Mouse (Mus musculus): ENCODE measurements around the gene Atp8a2.

DNA sequence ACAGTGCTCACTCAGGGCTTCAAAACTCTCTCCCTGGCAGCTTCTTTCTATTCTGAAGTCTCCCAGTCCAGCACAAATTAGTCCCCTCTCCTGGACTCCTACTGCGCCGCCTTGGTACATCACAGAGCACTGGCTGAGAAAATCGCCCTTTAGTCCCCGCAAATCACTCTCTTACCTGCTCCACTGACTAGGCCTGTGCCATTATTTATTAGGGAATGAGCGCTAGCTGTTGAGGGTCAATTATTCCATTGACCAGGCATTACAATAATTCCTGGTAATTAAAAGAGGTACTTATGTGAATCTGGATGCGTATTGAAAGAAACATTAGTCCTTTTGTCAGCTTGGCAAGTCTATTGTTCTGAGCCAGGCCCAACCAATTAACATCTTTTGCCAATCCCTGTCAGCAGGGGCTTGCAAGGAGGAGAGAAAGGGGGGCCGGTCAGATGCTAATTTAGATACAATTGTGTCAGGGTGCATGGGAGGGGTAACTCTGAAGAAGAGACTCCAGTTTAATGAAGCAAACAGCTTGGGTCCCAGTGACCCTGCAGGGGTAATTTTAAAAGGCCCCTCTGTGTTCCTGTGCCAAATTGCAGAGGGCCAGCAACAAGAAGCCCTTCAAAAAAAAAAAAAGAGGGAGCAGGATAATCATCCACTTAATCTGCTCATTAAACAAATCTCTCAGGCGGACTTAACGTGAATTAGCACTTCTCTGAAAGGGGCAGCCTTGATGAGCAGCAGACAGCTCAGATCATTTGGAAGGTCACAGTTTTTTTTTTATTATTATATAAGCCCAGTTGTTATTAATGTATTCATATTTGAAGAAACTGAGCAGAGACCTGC lies 459.9 kb downstream of the Atp8a2 start:
- TF ChIP-seq CTCF (conservative IDR thresholded peaks at IDR 0.05; ENCODE audit: insufficient read depth, insufficient read length, low read depth, low read length) = no peak
- TF ChIP-seq POLR2A (IDR thresholded peaks at IDR 0.05; ENCODE audit: low read depth, low read length) = no peak

Measured in kidney, adult 2 months (tissue).